Mouse (Mus musculus) retina, postnatal 1 day (tissue): ENCODE measurements at regions not wholly inside any gene's neighbourhood (a gene's known extent, or its start where the extent isn't known, plus 50 kb on each side); places are given as distances from the start of the nearest gene placed in this dataset.

Source experiments
- DNase-seq: peaks from one replicate; pipeline ENCODE4 v3.0.0-alpha.2; 2012

DNA sequence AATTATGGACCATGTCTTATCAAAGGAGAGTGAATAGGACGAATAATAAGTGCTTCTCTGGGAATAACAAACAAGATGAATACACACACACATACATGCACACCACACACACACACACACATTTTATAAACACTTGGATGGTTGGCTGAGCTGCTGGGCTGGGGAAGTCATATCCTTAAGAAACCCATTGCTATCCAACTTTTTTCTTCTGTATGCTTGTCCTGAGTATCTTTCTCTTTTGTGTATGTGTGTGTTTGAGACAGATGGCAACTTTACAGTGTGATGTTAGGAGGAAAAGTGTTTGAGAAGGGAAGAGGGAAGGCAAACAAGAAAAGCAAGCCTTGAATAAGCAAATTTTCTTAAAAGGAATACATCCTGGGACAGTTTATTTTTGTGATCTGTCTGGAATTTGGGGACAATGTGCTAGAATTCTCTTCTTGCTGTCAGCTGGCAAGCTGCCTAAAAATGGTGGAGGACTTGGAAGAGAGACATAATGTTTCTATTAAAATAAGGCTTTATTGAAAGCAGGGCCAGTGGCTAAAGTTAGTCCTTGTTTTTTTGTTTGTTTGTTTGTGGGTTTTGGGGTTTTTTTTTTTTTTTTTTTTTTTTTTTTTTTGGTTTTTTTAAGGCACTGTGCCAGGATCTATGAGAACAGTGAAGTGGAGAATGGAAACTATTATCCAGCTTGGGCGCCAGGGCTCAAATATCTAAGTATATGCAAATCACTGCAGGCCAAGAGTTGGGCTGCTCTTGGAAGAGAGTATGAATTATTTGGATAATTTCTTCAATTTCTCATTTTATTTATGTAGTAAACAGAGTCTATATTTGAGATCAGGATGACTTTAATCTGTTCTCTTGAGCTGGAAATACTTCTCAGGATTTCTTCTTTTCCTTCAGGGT lies 766.2 kb downstream of the Bcl11a start:
- no peak for DNase-seq

- DNase-seq: peak; percentile 69
Measured at GRCm38 (mm10) chr11:24856991-24857390, 779.1 kb downstream of the Bcl11a start.

- no peak for DNase-seq
Measured at GRCm38 (mm10) chr11:24864637-24865036, 786.8 kb downstream of the Bcl11a start.

DNA sequence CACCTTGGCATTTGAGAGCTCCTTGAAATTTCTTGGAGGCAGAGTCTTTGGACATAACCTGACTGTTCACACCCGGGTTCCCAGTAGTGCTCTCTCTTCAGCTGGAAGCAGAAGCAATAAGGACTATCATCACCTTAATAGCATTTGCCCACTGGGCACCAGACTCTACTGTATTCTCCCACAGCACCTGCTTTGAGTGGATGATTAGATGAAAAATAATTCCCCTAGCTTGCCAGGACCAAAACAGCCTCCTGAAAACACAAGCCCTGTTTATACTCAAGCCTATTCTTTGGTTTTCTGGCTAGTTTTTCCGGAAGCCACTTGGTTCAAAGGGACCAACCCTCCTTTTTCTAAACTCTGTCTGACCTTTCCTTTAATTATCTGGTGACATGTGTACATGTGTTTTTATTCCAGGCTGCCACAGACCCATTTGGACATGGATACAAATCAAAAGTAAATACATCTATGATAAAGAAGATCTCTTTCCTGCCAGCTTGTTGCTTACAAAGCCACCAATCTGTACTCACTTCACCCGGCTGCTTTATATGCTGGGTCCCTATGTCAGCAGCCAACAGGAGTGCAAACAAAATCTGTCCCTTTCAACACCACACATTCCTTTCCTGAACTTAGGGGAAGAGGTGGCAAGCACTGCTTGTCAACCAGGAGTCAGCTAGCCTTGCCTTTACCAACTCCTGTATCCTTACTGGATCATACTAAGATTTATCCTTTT lies 787.4 kb downstream of the Bcl11a start:
- DNase-seq: no peak
